Mouse (Mus musculus): ENCODE measurements around the gene Olfr313. TPM values are rescaled to one million over a fixed set of nuclear protein-coding genes. Genes with fewer than 3 reads are reported as not detected.
"Not testable (repeated sequence)": the region's sequence is repeated elsewhere in the genome, so short reads cannot be mapped to it uniquely, and the experiment has no call there.

The Olfr313 gene
- polyA plus RNA-seq, 1 experiment from 2014 or later, result not detected

DNA sequence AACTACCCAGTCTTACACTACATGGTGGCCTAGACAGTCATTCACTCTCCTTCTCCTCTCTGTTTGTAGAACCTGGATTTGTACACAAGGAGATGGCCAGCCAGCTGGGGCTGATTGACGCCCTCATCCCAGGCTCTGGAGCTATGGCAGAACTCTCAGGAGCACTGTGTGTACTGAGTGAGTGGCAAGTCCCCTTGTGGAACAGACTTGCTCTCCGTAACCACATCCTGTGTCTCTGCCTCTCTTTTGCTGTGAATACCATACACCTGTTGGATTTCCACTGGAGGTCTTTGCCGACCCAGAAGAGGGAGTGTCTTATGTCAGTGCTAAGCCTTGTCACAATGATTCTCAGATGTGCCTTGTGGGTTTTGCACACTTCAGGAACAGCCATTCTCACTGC is 17.7 kb downstream of the Olfr313 start:
- WGBS, result 53% methylated on average over 3 of the region's 3 CpGs

DNA sequence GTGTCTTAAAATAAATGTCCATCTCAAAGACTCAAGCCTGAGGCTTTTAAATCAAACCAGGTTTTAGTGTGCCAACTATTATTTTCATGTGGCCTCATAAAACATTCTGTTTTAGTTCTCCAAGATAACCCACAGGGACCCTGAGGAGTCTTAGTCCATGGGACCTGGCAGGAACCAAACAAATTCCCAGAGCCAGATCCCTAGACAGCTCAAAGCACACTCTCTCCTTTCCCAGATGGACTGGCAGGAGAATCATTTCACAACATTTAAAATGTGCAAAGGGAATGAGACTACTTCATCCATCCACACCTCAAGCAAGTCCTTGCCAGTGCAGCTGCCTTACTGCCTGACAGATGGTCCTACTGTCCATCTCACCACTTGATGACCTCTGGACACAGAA is 24.2 kb downstream of the Olfr313 start, which contains the start of gene Olfr311:
Gene Olfr311 (plus strand): TSS at position 301 of the 400 bp plus-strand sequence.
- H3K4me1 ChIP-seq (replicated peaks; ENCODE audit: control insufficient read depth, insufficient read depth, low read length); H3K4me3 ChIP-seq (ENCODE audit: low read length); ATAC-seq (ENCODE audit: low read depth); H3K4me2 ChIP-seq (ENCODE audit: low read depth, low read length); H3K9ac ChIP-seq (ENCODE audit: low read length); H3K27ac ChIP-seq (ENCODE audit: low read length); H3K27me3 ChIP-seq (ENCODE audit: control insufficient read depth, insufficient read depth, low read depth, low read length); H3K36me3 ChIP-seq (ENCODE audit: control insufficient read depth, insufficient read depth, low read length); H3K9me3 ChIP-seq (ENCODE audit: control insufficient read depth, low read length): not testable (repeated sequence)

More for the DNA sequence above, 17.7 kb downstream of the Olfr313 start:
- H3K4me3 ChIP-seq (ENCODE audit: low read length); H3K4me1 ChIP-seq (replicated peaks; ENCODE audit: control insufficient read depth, insufficient read depth, low read length); ATAC-seq (ENCODE audit: low read depth); H3K4me2 ChIP-seq (ENCODE audit: low read depth, low read length); H3K9me3 ChIP-seq (ENCODE audit: control insufficient read depth, low read length); H3K36me3 ChIP-seq (ENCODE audit: control insufficient read depth, insufficient read depth, low read length); H3K27ac ChIP-seq (ENCODE audit: low read length); H3K27me3 ChIP-seq (ENCODE audit: control insufficient read depth, insufficient read depth, low read depth, low read length); H3K9ac ChIP-seq (ENCODE audit: low read length): not testable (repeated sequence)

DNA sequence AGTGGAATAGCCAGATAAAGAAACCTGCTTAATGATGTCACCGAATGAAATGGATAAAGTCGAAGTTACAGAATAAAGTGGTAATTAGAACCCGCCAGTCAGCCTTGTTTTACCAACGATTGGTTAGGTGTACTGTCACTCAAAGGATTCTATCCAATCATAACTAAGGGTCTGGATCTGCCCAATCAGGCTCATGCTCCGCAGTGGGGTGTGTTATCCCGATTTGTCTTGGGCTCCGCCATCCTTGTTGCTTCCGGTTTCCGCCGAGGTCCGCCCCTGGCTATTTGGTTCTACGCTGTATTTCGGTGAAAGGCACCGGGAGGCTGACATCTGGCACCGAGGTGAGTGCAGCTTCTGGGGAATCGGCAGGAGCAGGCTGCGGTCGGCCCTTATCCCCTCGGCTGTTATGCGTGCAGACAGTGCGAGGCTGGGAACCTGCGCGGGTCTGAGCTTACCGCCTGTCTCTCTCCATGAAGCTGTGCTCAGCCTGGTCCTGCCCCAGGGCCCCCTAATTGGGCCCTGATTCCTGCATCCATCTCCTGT is 32.2 kb downstream of the Olfr313 start, which contains the start of gene Gm12258:
Gene Gm12258 (plus strand): TSS at position 240 of the 543 bp plus-strand sequence.
- Histone ChIP-seq H3K9ac (ENCODE audit: low read length) (peak within 1 kb of the TSS; percentile 78), H3K27me3 (ENCODE audit: control insufficient read depth, insufficient read depth, low read depth, low read length) (no peaks in the 10 kb centered on the region), H3K4me3 (ENCODE audit: low read length) (peak within 1 kb of the TSS; percentile 73), H3K27ac (ENCODE audit: low read length) (peak within 1 kb of the TSS; percentile 21; the same call in 1 of the 2 replicates), H3K9me3 (ENCODE audit: control insufficient read depth, low read length) (no peaks in the 10 kb centered on the region), H3K36me3 (ENCODE audit: control insufficient read depth, insufficient read depth, low read length) (peaks cover 7% of the 10 kb centered on the region), H3K4me1 (replicated peaks; ENCODE audit: control insufficient read depth, insufficient read depth, low read length) (peaks cover 5% of the 10 kb centered on the region), H3K4me2 (ENCODE audit: low read depth, low read length) (peak within 1 kb of the TSS; percentile 72)
- peak; percentile 100 for ATAC-seq (ENCODE audit: low read depth)
- 0% methylated on average over 24 of the region's 24 CpGs for WGBS

- no peaks in the 10 kb centered on the region for H3K9me3 ChIP-seq (ENCODE audit: control insufficient read depth, low read length)
- H3K36me3 ChIP-seq (ENCODE audit: control insufficient read depth, insufficient read depth, low read length), result peaks cover 7% of the 10 kb centered on the region
- no peak overlapping the region for H3K27ac ChIP-seq (ENCODE audit: low read length)
- peaks cover 5% of the 10 kb centered on the region for H3K4me1 ChIP-seq (replicated peaks; ENCODE audit: control insufficient read depth, insufficient read depth, low read length)
- no peak for ATAC-seq (ENCODE audit: low read depth)
- H3K27me3 ChIP-seq (ENCODE audit: control insufficient read depth, insufficient read depth, low read depth, low read length), result no peaks in the 10 kb centered on the region
- WGBS, result 44% methylated on average over 9 of the region's 9 CpGs
- peak overlapping the region; percentile 72 for H3K4me2 ChIP-seq (ENCODE audit: low read depth, low read length)
- peak overlapping the region; percentile 78 for H3K9ac ChIP-seq (ENCODE audit: low read length)
- H3K4me3 ChIP-seq (ENCODE audit: low read length), result peak overlapping the region; percentile 73
These were observed 32.8 kb downstream of the Olfr313 start for GRCm38 (mm10) chr11:58847636-58848035.

DNA sequence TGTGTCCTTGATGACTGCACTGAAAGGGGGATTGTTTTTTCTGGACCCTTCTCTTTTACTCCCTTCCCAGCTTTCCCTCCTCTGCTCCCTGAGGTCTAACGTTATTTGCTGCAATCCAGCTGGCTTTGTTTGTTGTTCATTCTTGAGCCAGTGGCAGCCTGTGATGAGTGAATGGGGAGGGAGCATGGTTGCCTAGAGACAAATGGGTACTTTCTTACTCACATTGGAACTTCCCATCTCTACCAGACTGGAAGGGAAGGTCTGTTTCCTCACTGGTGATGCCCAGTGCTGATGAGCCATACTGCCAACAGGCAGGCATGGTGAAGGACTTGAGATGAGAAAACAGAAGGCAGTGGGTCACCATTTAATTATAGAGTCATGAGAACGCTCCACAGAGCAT is 34.9 kb downstream of the Olfr313 start:
- ATAC-seq (ENCODE audit: low read depth), result no peak
- no peaks in the 10 kb centered on the region for H3K27me3 ChIP-seq (ENCODE audit: control insufficient read depth, insufficient read depth, low read depth, low read length)
- H3K4me1 ChIP-seq (replicated peaks; ENCODE audit: control insufficient read depth, insufficient read depth, low read length), result peaks cover 5% of the 10 kb centered on the region
- no peak overlapping the region for H3K4me2 ChIP-seq (ENCODE audit: low read depth, low read length)
- peaks cover 13% of the 10 kb centered on the region for H3K36me3 ChIP-seq (ENCODE audit: control insufficient read depth, insufficient read depth, low read length)
- H3K9me3 ChIP-seq (ENCODE audit: control insufficient read depth, low read length), result no peaks in the 10 kb centered on the region
- H3K27ac ChIP-seq (ENCODE audit: low read length), result no peak overlapping the region
- H3K9ac ChIP-seq (ENCODE audit: low read length), result no peak overlapping the region
- no peak overlapping the region for H3K4me3 ChIP-seq (ENCODE audit: low read length)
- 61% methylated on average over 2 of the region's 2 CpGs for WGBS

DNA sequence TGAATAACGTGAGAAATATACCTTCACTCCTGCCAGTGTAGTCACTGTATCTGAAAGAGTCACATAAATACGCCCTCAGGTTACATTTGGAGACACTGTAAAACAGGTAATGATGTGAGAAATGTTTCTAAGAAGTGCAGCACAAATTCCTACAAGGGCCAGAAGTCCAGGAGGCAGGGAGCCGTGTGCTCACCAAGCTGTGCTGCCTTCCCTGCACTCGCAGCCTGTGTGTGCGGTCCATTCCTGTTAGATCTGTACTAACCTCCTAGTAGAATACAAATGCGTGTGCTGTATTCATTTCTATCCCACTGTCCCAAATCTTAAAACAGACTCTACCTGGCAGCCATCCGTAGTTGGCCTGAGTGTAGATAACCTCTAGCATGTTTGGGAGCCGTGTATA is 45.9 kb downstream of the Olfr313 start:
- no peak for ATAC-seq (ENCODE audit: low read depth)
- no peaks in the 10 kb centered on the region for H3K27me3 ChIP-seq (ENCODE audit: control insufficient read depth, insufficient read depth, low read depth, low read length)
- H3K9me3 ChIP-seq (ENCODE audit: control insufficient read depth, low read length), result peaks cover 25% of the 10 kb centered on the region
- H3K4me3 ChIP-seq (ENCODE audit: low read length), result no peak overlapping the region
- WGBS, result 96% methylated on average over 8 of the region's 8 CpGs
- H3K4me2 ChIP-seq (ENCODE audit: low read depth, low read length), result no peak overlapping the region
- no peak overlapping the region for H3K9ac ChIP-seq (ENCODE audit: low read length)
- no peak overlapping the region for H3K27ac ChIP-seq (ENCODE audit: low read length)
- peaks cover 49% of the 10 kb centered on the region for H3K36me3 ChIP-seq (ENCODE audit: control insufficient read depth, insufficient read depth, low read length)
- no peaks in the 10 kb centered on the region for H3K4me1 ChIP-seq (replicated peaks; ENCODE audit: control insufficient read depth, insufficient read depth, low read length)

GRCm38 (mm10) chr11:58867039-58867953 is 52.5 kb downstream of the Olfr313 start, which contains the start of gene 2810021J22Rik:
TSS of gene 2810021J22Rik (plus strand) at chr11:58867216.
- H3K9ac ChIP-seq (ENCODE audit: low read length), result peak within 1 kb of the TSS; percentile 85
- 2% methylated on average over 37 of the region's 37 CpGs for WGBS
- H3K36me3 ChIP-seq (ENCODE audit: control insufficient read depth, insufficient read depth, low read length), result 0 out of 2 replicates have a peak, but pooled peaks cover 2% of the 10 kb centered on the region
- H3K4me2 ChIP-seq (ENCODE audit: low read depth, low read length), result peak within 1 kb of the TSS; percentile 84
- no peaks in the 10 kb centered on the region for H3K27me3 ChIP-seq (ENCODE audit: control insufficient read depth, insufficient read depth, low read depth, low read length)
- H3K27ac ChIP-seq (ENCODE audit: low read length), result peak within 1 kb of the TSS; percentile 55
- ATAC-seq (ENCODE audit: low read depth), result peak; percentile 93
- H3K4me3 ChIP-seq (ENCODE audit: low read length), result peak within 1 kb of the TSS; percentile 81
- peaks cover 7% of the 10 kb centered on the region for H3K4me1 ChIP-seq (replicated peaks; ENCODE audit: control insufficient read depth, insufficient read depth, low read length)
- no peaks in the 10 kb centered on the region for H3K9me3 ChIP-seq (ENCODE audit: control insufficient read depth, low read length)

GRCm38 (mm10) chr11:58867954-58868330 is 53.1 kb downstream of the Olfr313 start:
- peaks cover 7% of the 10 kb centered on the region for H3K4me1 ChIP-seq (replicated peaks; ENCODE audit: control insufficient read depth, insufficient read depth, low read length)
- H3K27ac ChIP-seq (ENCODE audit: low read length), result no peak overlapping the region
- WGBS, result 81% methylated on average over 6 of the region's 6 CpGs
- H3K9me3 ChIP-seq (ENCODE audit: control insufficient read depth, low read length), result no peaks in the 10 kb centered on the region
- ATAC-seq (ENCODE audit: low read depth), result no peak
- peak overlapping the region; percentile 84 for H3K4me2 ChIP-seq (ENCODE audit: low read depth, low read length)
- H3K9ac ChIP-seq (ENCODE audit: low read length), result peak overlapping the region; percentile 85
- H3K27me3 ChIP-seq (ENCODE audit: control insufficient read depth, insufficient read depth, low read depth, low read length), result no peaks in the 10 kb centered on the region
- 0 out of 2 replicates have a peak, but pooled peaks cover 2% of the 10 kb centered on the region for H3K36me3 ChIP-seq (ENCODE audit: control insufficient read depth, insufficient read depth, low read length)
- peak overlapping the region; percentile 81 for H3K4me3 ChIP-seq (ENCODE audit: low read length)

All from lung, embryonic 16.5 days (tissue).